Mouse (Mus musculus): ENCODE measurements around the gene Sat2. TPM values are rescaled to one million over a fixed set of nuclear protein-coding genes. Genes with fewer than 3 reads are reported as not detected.

The Sat2 gene
- polyA plus RNA-seq, 1 experiment: not detected

DNA sequence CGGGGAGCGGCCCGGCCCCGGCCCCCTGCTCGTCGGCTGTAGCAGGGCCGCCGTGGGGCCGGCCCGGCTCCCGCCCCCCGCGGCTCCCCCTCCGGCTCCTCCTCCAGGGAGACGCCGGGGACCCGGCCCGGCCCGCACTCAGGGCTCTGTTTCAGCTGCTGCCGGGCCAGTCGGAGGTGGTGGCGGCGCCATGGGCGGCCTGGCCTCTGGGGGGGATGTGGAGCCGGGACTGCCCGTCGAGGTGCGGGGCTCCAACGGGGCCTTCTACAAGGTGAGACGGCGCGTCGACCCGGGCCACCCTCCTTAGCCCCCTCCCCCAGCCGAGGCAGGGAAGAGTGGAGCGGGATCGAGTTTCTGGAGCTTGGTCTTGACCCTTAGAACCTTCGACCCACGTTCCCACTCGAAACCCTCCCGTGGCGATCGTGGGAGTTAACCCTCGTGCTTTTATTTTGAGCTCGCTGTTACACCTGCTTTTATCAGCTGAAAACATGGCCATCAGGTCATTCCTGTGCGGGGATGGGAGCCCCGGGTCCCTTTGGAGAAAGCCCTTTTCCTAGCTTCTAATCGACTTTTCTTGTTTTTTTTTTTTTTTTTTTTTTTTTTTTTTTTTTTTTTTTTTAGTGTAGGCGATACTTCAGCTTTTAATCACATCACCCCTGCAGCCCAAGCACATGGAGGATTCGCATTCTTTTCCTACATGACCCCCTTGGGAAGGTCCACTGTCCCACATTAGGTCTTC lies 11.5 kb downstream of the Sat2 start:
- no peaks in the 10 kb centered on the region for H3K4me1 ChIP-seq (ENCODE audit: control insufficient read depth, insufficient read depth, low read length)
- WGBS: under 1% methylated on average over 40 of the region's 50 CpGs
- peak overlapping the region; percentile 14; the same call in 1 of the 2 replicates for H3K27ac ChIP-seq (ENCODE audit: insufficient read depth, low read depth, low read length)
- peak overlapping the region; percentile 61 for H3K4me3 ChIP-seq (ENCODE audit: insufficient read depth, low read depth, low read length)
- no peak for TF ChIP-seq CTCF (IDR thresholded peaks at IDR 0.05; ENCODE audit: insufficient read depth, low read depth, low read length)
- TF ChIP-seq POLR2A (IDR thresholded peaks at IDR 0.05; ENCODE audit: insufficient read depth, low read depth, low read length): no peak

DNA sequence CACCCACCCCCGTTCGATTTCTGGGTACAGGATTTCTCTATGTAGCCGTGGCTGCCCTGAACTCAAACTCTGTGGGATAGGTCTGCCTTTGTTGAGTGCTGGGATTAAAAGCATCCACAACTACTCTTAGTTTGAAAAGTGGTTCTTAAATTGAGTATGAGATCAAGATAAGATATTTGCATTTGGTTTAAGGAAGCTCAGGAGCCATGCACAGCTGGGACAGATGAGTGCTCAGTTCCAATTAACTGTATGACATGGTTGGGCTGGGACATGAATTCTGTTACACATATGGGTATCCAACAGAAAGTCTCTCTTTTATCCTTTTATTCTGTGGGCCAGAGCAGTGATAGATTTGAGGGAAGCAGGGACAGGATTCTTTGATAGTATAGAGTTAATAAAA lies 13.6 kb downstream of the Sat2 start:
- H3K27ac ChIP-seq (ENCODE audit: insufficient read depth, low read depth, low read length): no peak overlapping the region
- WGBS: 52% methylated on average over 3 of the region's 3 CpGs
- no peak overlapping the region for H3K4me3 ChIP-seq (ENCODE audit: insufficient read depth, low read depth, low read length)
- no peaks in the 10 kb centered on the region for H3K4me1 ChIP-seq (ENCODE audit: control insufficient read depth, insufficient read depth, low read length)
- TF ChIP-seq CTCF (IDR thresholded peaks at IDR 0.05; ENCODE audit: insufficient read depth, low read depth, low read length): no peak
- no peak for TF ChIP-seq POLR2A (IDR thresholded peaks at IDR 0.05; ENCODE audit: insufficient read depth, low read depth, low read length)

DNA sequence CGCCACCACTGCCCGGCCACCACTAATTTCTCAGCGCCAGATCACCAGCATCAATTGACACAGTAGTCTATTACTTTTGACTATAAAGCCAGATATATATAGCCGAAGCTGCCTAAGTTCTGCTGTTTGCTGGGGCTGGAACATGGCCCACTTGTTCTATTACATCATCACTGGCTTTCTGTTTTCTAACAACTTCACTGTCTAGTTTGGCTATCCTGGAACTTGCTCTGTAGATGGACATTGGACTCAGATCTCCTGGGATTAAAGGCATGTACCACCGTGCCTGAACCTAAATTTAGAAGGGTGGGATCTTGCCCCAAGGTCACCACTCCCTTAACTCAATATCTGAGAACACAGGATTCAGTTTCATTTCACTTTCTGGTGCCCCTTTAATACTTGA lies 24.0 kb downstream of the Sat2 start:
- no peak for TF ChIP-seq CTCF (IDR thresholded peaks at IDR 0.05; ENCODE audit: insufficient read depth, low read depth, low read length)
- no peak for TF ChIP-seq POLR2A (IDR thresholded peaks at IDR 0.05; ENCODE audit: insufficient read depth, low read depth, low read length)
- Histone ChIP-seq H3K27ac (ENCODE audit: insufficient read depth, low read depth, low read length) (no peak overlapping the region), H3K4me3 (ENCODE audit: insufficient read depth, low read depth, low read length) (no peak overlapping the region), H3K4me1 (ENCODE audit: control insufficient read depth, insufficient read depth, low read length) (no peaks in the 10 kb centered on the region)
- WGBS: 88% methylated on average over 5 of the region's 5 CpGs

GRCm38 (mm10) chr11:69653399-69653798 lies 31.6 kb downstream of the Sat2 start:
- Histone ChIP-seq H3K4me1 (ENCODE audit: control insufficient read depth, insufficient read depth, low read length) (peaks cover 5% of the 10 kb centered on the region), H3K27ac (ENCODE audit: insufficient read depth, low read depth, low read length) (no peak overlapping the region), H3K4me3 (ENCODE audit: insufficient read depth, low read depth, low read length) (no peak overlapping the region)
- TF ChIP-seq CTCF (IDR thresholded peaks at IDR 0.05; ENCODE audit: insufficient read depth, low read depth, low read length) (no peak), POLR2A (IDR thresholded peaks at IDR 0.05; ENCODE audit: insufficient read depth, low read depth, low read length) (no peak)
- WGBS: 52% methylated on average over 5 of the region's 5 CpGs

GRCm38 (mm10) chr11:69654760-69655159 lies 32.9 kb downstream of the Sat2 start:
- TF ChIP-seq POLR2A (IDR thresholded peaks at IDR 0.05; ENCODE audit: insufficient read depth, low read depth, low read length): no peak
- no peak for TF ChIP-seq CTCF (IDR thresholded peaks at IDR 0.05; ENCODE audit: insufficient read depth, low read depth, low read length)
- Histone ChIP-seq H3K4me3 (ENCODE audit: insufficient read depth, low read depth, low read length) (no peak overlapping the region), H3K4me1 (ENCODE audit: control insufficient read depth, insufficient read depth, low read length) (peaks cover 5% of the 10 kb centered on the region), H3K27ac (ENCODE audit: insufficient read depth, low read depth, low read length) (no peak overlapping the region)
- 44% methylated on average over 9 of the region's 9 CpGs for WGBS

GRCm38 (mm10) chr11:69655264-69656064 lies 33.6 kb downstream of the Sat2 start, which contains the start of gene Sox15:
TSS of gene Sox15 (plus strand) at chr11:69655314.
- 22% methylated on average over 34 of the region's 34 CpGs for WGBS
- H3K27ac ChIP-seq (ENCODE audit: insufficient read depth, low read depth, low read length): no peak within 1 kb of the TSS
- no peak for TF ChIP-seq POLR2A (IDR thresholded peaks at IDR 0.05; ENCODE audit: insufficient read depth, low read depth, low read length)
- peak; percentile 82 for TF ChIP-seq CTCF (IDR thresholded peaks at IDR 0.05; ENCODE audit: insufficient read depth, low read depth, low read length)
- H3K4me3 ChIP-seq (ENCODE audit: insufficient read depth, low read depth, low read length): no peak within 1 kb of the TSS
- H3K4me1 ChIP-seq (ENCODE audit: control insufficient read depth, insufficient read depth, low read length): peaks cover 5% of the 10 kb centered on the region

DNA sequence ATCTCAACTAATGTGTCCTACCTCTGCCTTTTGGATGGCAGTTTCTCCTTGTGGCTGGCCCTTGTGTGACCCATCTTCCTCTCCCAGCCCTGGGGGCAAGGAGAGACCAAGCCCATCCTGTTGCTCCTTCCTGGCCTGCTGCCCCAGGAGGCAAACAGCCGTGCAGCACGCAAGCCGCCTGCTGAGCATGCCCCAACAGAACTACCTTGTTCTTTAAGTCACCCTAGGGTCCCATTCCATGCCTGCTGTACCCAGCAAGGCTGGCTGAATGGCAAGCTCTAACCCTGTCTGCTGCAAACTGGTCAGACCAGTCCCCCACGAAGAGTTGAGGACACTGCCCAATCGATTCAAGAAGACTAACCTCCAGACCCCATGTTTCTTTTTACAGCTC lies 34.2 kb downstream of the Sat2 start:
- H3K4me1 ChIP-seq (ENCODE audit: control insufficient read depth, insufficient read depth, low read length): peaks cover 5% of the 10 kb centered on the region
- H3K4me3 ChIP-seq (ENCODE audit: insufficient read depth, low read depth, low read length): no peak overlapping the region
- 82% methylated on average over 5 of the region's 5 CpGs for WGBS
- no peak overlapping the region for H3K27ac ChIP-seq (ENCODE audit: insufficient read depth, low read depth, low read length)
- TF ChIP-seq POLR2A (IDR thresholded peaks at IDR 0.05; ENCODE audit: insufficient read depth, low read depth, low read length) (no peak), CTCF (IDR thresholded peaks at IDR 0.05; ENCODE audit: insufficient read depth, low read depth, low read length) (no peak)

DNA sequence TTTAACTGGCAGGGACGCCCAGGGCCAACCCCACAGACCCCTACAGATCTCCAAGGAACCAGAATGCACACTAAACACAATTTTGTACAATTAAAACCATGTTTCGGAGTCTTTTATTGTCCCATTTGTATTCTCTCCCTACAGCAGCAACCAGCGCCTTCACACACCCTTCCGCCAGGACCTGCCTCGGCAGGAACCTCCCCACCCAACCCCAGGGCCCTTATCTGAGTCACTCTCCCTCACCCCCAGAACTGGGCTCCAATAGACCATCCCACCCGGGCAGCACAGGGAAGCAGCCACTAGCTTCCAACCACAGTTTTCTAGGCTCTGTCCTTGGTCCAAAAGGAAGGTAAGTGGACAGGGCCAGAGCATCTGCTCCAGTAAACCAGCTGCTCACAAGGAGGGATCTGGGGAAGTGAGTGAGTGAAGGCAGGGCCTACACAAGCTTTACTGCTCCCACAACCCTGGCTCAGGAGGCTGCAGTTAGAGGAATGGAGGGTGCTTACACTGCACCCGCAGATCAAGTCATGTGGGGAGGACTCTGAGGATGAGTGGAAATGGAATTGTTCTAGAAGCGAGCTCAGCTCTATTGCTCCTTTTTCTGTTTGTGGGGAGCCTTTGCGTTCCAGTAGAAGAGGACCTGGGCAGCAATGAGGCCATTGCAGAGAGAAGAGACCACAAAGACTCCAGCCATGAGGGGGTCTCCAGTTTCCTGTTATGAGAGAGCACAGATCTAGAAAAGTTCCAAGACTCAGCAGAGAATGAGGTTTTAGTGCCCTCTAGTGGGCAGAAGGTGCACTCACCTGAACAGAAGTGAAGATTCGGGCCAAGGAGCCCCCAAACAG lies 35.0 kb downstream of the Sat2 start:
- Histone ChIP-seq H3K4me1 (ENCODE audit: control insufficient read depth, insufficient read depth, low read length) (peaks cover 5% of the 10 kb centered on the region), H3K4me3 (ENCODE audit: insufficient read depth, low read depth, low read length) (no peak overlapping the region), H3K27ac (ENCODE audit: insufficient read depth, low read depth, low read length) (no peak overlapping the region)
- TF ChIP-seq CTCF (IDR thresholded peaks at IDR 0.05; ENCODE audit: insufficient read depth, low read depth, low read length) (no peak), POLR2A (IDR thresholded peaks at IDR 0.05; ENCODE audit: insufficient read depth, low read depth, low read length) (no peak)
- WGBS: 74% methylated on average over 10 of the region's 10 CpGs
